Mouse (Mus musculus): ENCODE results near the gene Vps52. TPM values are rescaled to one million over a fixed set of nuclear protein-coding genes. Genes with fewer than 3 reads are reported as not detected.
"Not testable (repeated sequence)": the region's sequence is repeated elsewhere in the genome, so short reads cannot be mapped to it uniquely, and the experiment has no call there.

Gene Vps52
- total RNA-seq, 2 experiments from 2014 or later = 11.3 to 17.0 TPM

DNA sequence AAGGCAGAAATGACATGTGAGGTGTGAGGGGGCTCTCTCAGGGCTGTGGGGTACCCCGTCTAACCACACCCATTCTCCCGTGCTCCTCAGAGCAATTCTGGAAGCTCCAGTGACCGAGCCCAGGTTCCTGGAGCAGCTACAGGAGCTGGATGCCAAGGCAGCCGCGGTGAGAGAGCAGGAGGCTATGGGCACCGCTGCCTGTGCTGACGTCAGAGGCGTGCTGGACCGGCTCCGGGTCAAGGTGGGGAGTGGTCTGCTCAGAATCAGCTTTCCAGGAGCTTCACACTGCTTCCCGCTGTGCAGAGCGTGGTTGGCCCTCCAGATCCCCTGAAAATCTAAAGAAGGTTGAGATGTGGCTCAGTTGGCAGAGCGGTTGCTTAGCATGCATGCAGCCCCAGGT, 3.5 kb downstream of the Vps52 start:
- no peak for ATAC-seq (replicated peaks; ENCODE audit: low FRiP score, poor library complexity, severe bottlenecking)

- ATAC-seq (replicated peaks; ENCODE audit: low FRiP score, poor library complexity, severe bottlenecking) = no peak
Measured at GRCm38 (mm10) chr17:33959948-33960347, 4.3 kb downstream of the Vps52 start.

GRCm38 (mm10) chr17:33962876-33963275, 7.3 kb downstream of the Vps52 start:
- no peak for ATAC-seq (replicated peaks; ENCODE audit: low FRiP score, poor library complexity, severe bottlenecking)

- ATAC-seq (replicated peaks; ENCODE audit: low FRiP score, poor library complexity, severe bottlenecking) = no peak
Measured at GRCm38 (mm10) chr17:33965082-33965845, 9.7 kb downstream of the Vps52 start.

GRCm38 (mm10) chr17:33965846-33966550, 10.4 kb downstream of the Vps52 start:
- no peak for ATAC-seq (replicated peaks; ENCODE audit: low FRiP score, poor library complexity, severe bottlenecking)

GRCm38 (mm10) chr17:33968489-33968888, 12.9 kb downstream of the Vps52 start:
- peak; percentile 88 for ATAC-seq (replicated peaks; ENCODE audit: low FRiP score, poor library complexity, severe bottlenecking)

GRCm38 (mm10) chr17:33968927-33969326, 13.3 kb downstream of the Vps52 start:
- ATAC-seq (replicated peaks; ENCODE audit: low FRiP score, poor library complexity, severe bottlenecking) = peak; percentile 17

GRCm38 (mm10) chr17:33969394-33969793, 13.8 kb downstream of the Vps52 start:
- ATAC-seq (replicated peaks; ENCODE audit: low FRiP score, poor library complexity, severe bottlenecking) = no peak

GRCm38 (mm10) chr17:33972691-33973090, 17.1 kb downstream of the Vps52 start:
- ATAC-seq (replicated peaks; ENCODE audit: low FRiP score, poor library complexity, severe bottlenecking) = no peak

DNA sequence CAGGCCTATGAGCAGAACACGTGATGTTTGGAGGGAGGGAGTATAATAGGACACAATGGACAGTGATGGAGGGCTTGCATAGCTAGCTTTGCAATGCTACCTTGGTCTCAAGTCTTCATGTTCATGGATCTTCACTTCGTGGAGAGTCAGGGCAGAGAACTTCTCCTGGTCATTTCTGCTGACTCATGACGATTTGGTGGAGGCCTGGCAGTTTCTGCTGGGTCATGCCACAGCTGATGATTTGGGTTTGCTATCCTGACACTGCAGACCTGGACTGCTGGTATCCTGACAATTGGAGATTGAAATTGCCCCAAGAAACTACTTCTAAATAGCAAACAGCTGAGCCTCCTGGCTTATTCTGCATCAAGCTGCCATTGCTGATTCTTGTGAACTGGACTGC, 18.0 kb downstream of the Vps52 start:
- peak; percentile 70 for ATAC-seq (replicated peaks; ENCODE audit: low FRiP score, poor library complexity, severe bottlenecking)

- ATAC-seq (replicated peaks; ENCODE audit: low FRiP score, poor library complexity, severe bottlenecking) = no peak
Measured at GRCm38 (mm10) chr17:33977861-33978557, 22.4 kb downstream of the Vps52 start.

DNA sequence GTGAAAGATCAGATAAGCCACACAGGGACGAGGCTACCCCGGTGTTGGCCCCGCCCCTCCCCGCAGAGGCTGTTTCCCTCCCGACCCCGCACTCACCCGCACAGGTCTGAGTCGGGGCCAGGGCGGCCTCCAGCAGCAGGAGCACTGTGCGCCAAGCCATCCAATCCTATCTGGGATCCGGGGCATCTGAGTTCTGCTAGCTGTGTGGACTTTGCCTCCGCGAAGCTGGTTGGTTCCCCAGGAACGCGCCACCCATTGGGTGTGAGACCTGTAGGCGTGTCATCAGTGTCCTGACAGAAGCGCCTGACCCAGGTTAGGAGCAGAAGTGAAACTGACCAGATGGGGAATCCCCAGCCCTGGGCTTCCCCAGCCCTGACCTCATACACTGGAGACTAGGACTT, 23.0 kb downstream of the Vps52 start:
- peak; percentile 75 for ATAC-seq (replicated peaks; ENCODE audit: low FRiP score, poor library complexity, severe bottlenecking)

GRCm38 (mm10) chr17:33979512-33980050, 24.0 kb downstream of the Vps52 start:
- ATAC-seq (replicated peaks; ENCODE audit: low FRiP score, poor library complexity, severe bottlenecking) = no peak

DNA sequence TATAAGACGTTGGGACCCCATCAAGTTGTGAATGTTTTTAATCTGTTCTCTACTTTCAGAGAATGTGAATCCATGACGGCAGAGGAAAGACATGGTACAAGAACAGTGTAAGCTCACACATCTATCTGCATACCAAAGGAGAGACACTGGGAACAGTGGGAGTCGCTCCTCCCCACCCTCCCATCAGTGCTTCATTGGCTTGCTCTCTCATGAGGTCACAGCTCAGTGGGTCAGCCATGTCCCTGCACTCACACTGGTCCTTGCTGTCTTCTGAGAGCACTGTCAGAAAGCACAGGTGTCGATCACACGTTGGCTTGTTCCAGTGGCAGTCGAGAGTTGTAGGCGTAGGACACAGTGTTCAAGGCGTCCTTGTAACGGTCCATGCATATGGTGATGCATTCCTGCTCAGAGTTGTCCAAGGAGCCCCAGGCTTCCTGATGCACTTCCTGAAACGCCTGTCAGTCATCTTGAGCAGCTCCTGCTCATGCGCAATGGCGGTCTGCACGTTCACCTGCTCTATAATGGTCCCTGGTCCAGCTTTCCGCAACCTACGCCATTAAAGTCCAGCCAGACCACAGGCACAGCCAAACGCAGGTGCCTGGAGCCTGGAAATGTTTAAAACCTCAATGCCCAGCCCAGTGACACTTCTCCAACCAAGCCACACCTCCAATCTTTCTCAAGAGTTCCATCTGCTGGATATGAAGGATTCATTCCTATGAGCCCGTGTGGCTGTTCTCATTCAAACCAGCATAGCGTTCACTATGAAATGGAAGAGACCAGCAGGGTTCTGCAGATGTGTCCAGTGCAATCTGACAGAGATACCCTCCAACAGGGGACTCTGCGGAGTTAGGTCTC, 24.8 kb downstream of the Vps52 start:
- no peak for ATAC-seq (replicated peaks; ENCODE audit: low FRiP score, poor library complexity, severe bottlenecking)

DNA sequence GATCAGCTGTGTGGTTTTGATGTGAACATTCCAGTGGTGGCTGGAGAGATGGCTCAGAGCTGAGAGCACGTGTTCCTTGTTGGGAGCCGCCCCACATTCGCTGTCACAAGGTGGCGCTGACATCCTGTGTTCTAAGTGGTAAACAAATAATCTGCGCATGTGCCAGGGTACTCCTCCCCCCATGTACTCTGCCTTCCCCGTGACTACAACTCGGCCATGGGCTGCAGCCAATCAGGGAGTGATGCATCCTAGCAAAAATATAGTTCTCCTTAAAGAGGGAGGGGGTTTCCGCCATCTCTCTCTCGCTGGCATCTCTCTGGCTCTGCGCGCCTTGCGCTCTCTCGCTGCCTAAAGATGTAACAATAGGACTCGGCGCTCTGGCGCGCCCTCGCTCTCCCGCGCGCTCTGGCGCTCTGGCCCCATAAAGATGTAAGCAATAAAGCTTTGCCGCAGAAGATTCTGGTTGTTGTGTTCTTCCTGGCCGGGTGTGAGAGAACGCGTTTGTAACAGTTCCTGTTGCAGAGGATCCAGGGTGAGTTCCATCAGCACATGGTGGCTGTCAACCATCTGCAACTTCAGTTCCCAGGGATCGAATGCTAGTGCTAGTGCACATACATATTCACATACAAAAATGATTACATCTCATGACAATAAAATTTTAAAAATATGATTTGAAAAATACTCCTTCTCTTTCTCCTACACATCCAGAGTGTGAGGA, 25.7 kb downstream of the Vps52 start:
- peak; percentile 84 for ATAC-seq (replicated peaks; ENCODE audit: low FRiP score, poor library complexity, severe bottlenecking)

GRCm38 (mm10) chr17:33982136-33982535, 26.5 kb downstream of the Vps52 start:
- ATAC-seq (replicated peaks; ENCODE audit: low FRiP score, poor library complexity, severe bottlenecking) = not testable (repeated sequence)

GRCm38 (mm10) chr17:33991788-33992664, 36.4 kb downstream of the Vps52 start:
- ATAC-seq (replicated peaks; ENCODE audit: low FRiP score, poor library complexity, severe bottlenecking) = peak; percentile 83

DNA sequence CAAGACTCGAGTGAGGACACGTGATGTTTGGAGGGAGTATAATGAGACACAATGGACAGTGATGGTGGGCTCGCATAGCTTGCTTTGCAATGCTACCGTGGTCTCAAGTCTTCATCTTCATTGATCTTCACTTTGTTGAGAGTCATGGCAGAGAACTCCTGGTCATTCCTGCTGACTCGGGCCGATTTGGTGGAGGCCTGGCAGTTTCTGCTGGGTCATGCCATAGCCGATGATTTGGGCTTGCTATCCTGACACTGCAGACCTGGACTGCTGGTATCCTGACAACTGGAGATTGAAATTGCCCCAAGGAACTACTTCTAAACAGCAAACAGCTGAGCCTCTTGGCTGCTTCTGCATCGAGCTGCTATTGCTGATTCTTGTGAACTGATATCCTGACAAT, 39.3 kb downstream of the Vps52 start:
- ATAC-seq (replicated peaks; ENCODE audit: low FRiP score, poor library complexity, severe bottlenecking) = no peak

Data from erythroblast, adult 5-6 weeks (primary cell).